Mouse (Mus musculus) intestine, embryonic 16.5 days (tissue): ENCODE data around the gene Ctc1. TPM values are rescaled to one million over a fixed set of nuclear protein-coding genes. Genes with fewer than 3 reads are reported as not detected.
"Not testable (repeated sequence)": the region's sequence is repeated elsewhere in the genome, so short reads cannot be mapped to it uniquely, and the experiment has no call there.

Experiments used
- ATAC-seq: fragments of 200-750 bp; cut with Nextera tagmentation; 2 replicates; pipeline ENCODE4 v1.8.0; 2017; ENCODE audit warnings: moderate TSS enrichment, moderate library complexity
- H3K27ac ChIP-seq: fragments of 300-500 bp; sonication (generic); 2 replicates; pipeline ENCODE4 v1.5.1; 2014; ENCODE audit warnings: mild to moderate bottlenecking, low read length
- H3K27me3 ChIP-seq: fragments of 300-500 bp; sonication (generic); replicated peaks from 2 replicates; pipeline ENCODE4 v1.6.1; 2014; ENCODE audit warnings: low read length, control low read depth, mixed read lengths; ENCODE audit not compliant: control insufficient read depth, insufficient read depth
- H3K36me3 ChIP-seq: fragments of 300-500 bp; sonication (generic); 2 replicates; pipeline ENCODE4 v1.6.1; 2014; ENCODE audit warnings: low read length, control low read depth; ENCODE audit not compliant: control insufficient read depth, insufficient read depth
- H3K4me1 ChIP-seq: fragments of 300-500 bp; sonication (generic); 2 replicates; pipeline ENCODE4 v1.6.1; 2014; ENCODE audit warnings: low read length, control low read depth, mixed read lengths; ENCODE audit not compliant: control insufficient read depth, insufficient read depth
- H3K4me2 ChIP-seq: fragments of 300-500 bp; sonication (generic); 2 replicates; pipeline ENCODE4 v1.6.1; 2014; ENCODE audit warnings: low read depth, low read length, control low read depth
- H3K4me3 ChIP-seq: fragments of 300-500 bp; sonication (generic); 2 replicates; pipeline ENCODE4 v1.5.1; 2014; ENCODE audit warnings: mild to moderate bottlenecking, low read length
- H3K9ac ChIP-seq: fragments of 300-500 bp; sonication (generic); 2 replicates; pipeline ENCODE4 v1.6.1; 2014; ENCODE audit warnings: low read depth, low read length
- H3K9me3 ChIP-seq: fragments of 300-500 bp; sonication (generic); 2 replicates; pipeline ENCODE4 v1.6.1; 2016; ENCODE audit warnings: low read length, control low read depth; ENCODE audit not compliant: control insufficient read depth
- WGBS: fragments of 180-500 bp; shearing (Covaris S2); extraction: QIAGEN DNeasy Blood & Tissue Kit; methylation state at CpG from one replicate; pipeline ENCODE4 v1.1.7; 2014; 5-methylcytosine and 5-hydroxymethylcytosine counted together
- polyA plus RNA-seq: library from polyadenylated mRNA; unstranded; fragments of >200 nt; fragmentation: Nextera tagmentation; extraction: Ambion mirVana; gene quantifications from 2 replicates; pipeline ENCODE4 v1.2.1, GENCODE M21; 2015

Ctc1 gene
- polyA plus RNA-seq, result 36.8 and 38.5 TPM in 2 replicates

GRCm38 (mm10) chr11:69015644-69016441 is at the start of gene Ctc1:
Gene Ctc1, plus strand, starts transcription at chr11:69015911.
- peak within 1 kb of the TSS; percentile 93 for H3K27ac ChIP-seq
- WGBS, result 2% methylated on average over 38 of the region's 38 CpGs
- H3K4me3 ChIP-seq, result peak within 1 kb of the TSS; percentile 58
- H3K4me2 ChIP-seq, result peak within 1 kb of the TSS; percentile 77
- no peaks in the 10 kb centered on the region for H3K9me3 ChIP-seq
- peak; percentile 95 for ATAC-seq
- H3K9ac ChIP-seq, result peak within 1 kb of the TSS; percentile 73
- H3K36me3 ChIP-seq, result no peaks in the 10 kb centered on the region
- H3K4me1 ChIP-seq, result peaks cover 7% of the 10 kb centered on the region
- H3K27me3 ChIP-seq, result no peaks in the 10 kb centered on the region

- H3K4me3 ChIP-seq, result no peak overlapping the region
- 59% methylated on average over 1 of the region's 1 CpGs for WGBS
- no peaks in the 10 kb centered on the region for H3K36me3 ChIP-seq
- H3K4me2 ChIP-seq, result no peak overlapping the region
- no peaks in the 10 kb centered on the region for H3K9me3 ChIP-seq
- H3K27ac ChIP-seq, result no peak overlapping the region
- H3K9ac ChIP-seq, result no peak overlapping the region
- H3K27me3 ChIP-seq, result no peaks in the 10 kb centered on the region
- peaks cover 18% of the 10 kb centered on the region for H3K4me1 ChIP-seq
- ATAC-seq, result no peak
These were observed 49.2 kb upstream of the Ctc1 start for GRCm38 (mm10) chr11:68966554-68966953.

- Histone ChIP-seq H3K4me3 (peak within 1 kb of the TSS; percentile 62), H3K27me3 (no peaks in the 10 kb centered on the region), H3K4me1 (peaks cover 20% of the 10 kb centered on the region), H3K36me3 (no peaks in the 10 kb centered on the region), H3K4me2 (peak within 1 kb of the TSS; percentile 93), H3K27ac (no peak within 1 kb of the TSS), H3K9me3 (no peaks in the 10 kb centered on the region), H3K9ac (peak within 1 kb of the TSS; percentile 70)
- under 1% methylated on average over 50 of the region's 50 CpGs for WGBS
- ATAC-seq, result peak; percentile 98
These were observed 48.1 kb upstream of the Ctc1 start, which contains the start of gene Slc25a35 for GRCm38 (mm10) chr11:68967337-68968282. Gene Slc25a35, plus strand, starts transcription at chr11:68968131.

- Histone ChIP-seq H3K36me3 (no peaks in the 10 kb centered on the region), H3K9ac (peak overlapping the region; percentile 70; the same call in 1 of the 2 replicates), H3K9me3 (no peaks in the 10 kb centered on the region), H3K27me3 (no peaks in the 10 kb centered on the region), H3K4me2 (0 out of 2 replicates have a peak overlapping the region, but pooled peaks have one; percentile 93), H3K4me3 (no peak overlapping the region), H3K4me1 (peaks cover 24% of the 10 kb centered on the region), H3K27ac (no peak overlapping the region)
- 89% methylated on average over 11 of the region's 11 CpGs for WGBS
- ATAC-seq, result no peak
These were observed 47.0 kb upstream of the Ctc1 start for GRCm38 (mm10) chr11:68968752-68969151.

GRCm38 (mm10) chr11:68970232-68970631 is 45.5 kb upstream of the Ctc1 start:
- no peaks in the 10 kb centered on the region for H3K9me3 ChIP-seq
- no peak overlapping the region for H3K9ac ChIP-seq
- no peak overlapping the region for H3K4me2 ChIP-seq
- H3K36me3 ChIP-seq, result no peaks in the 10 kb centered on the region
- peaks cover 26% of the 10 kb centered on the region for H3K4me1 ChIP-seq
- no peak for ATAC-seq
- H3K4me3 ChIP-seq, result no peak overlapping the region
- 69% methylated on average over 4 of the region's 4 CpGs for WGBS
- H3K27me3 ChIP-seq, result no peaks in the 10 kb centered on the region
- no peak overlapping the region for H3K27ac ChIP-seq

- not testable (repeated sequence) for H3K36me3 ChIP-seq, H3K27ac ChIP-seq, H3K9me3 ChIP-seq, H3K27me3 ChIP-seq
- Histone ChIP-seq H3K4me2 (peak overlapping the region; percentile 64), H3K4me3 (peak overlapping the region; percentile 52), H3K9ac (peak overlapping the region; percentile 64), H3K4me1 (peaks cover 19% of the 10 kb centered on the region)
- ATAC-seq, result peak; percentile 93
- WGBS, result under 1% methylated on average over 37 of the region's 38 CpGs
These were observed 42.3 kb upstream of the Ctc1 start for GRCm38 (mm10) chr11:68973250-68974058.

- ATAC-seq, result no peak
- Histone ChIP-seq H3K27ac (no peak overlapping the region), H3K9ac (0 out of 2 replicates have a peak overlapping the region, but pooled peaks have one; percentile 22), H3K4me1 (peaks cover 13% of the 10 kb centered on the region), H3K4me2 (peak overlapping the region; percentile 64), H3K4me3 (peak overlapping the region; percentile 52), H3K9me3 (no peaks in the 10 kb centered on the region), H3K27me3 (no peaks in the 10 kb centered on the region), H3K36me3 (no peaks in the 10 kb centered on the region)
- WGBS, result 28% methylated on average over 6 of the region's 6 CpGs
These were observed 41.7 kb upstream of the Ctc1 start for GRCm38 (mm10) chr11:68974059-68974450.

GRCm38 (mm10) chr11:68975085-68975484 is 40.6 kb upstream of the Ctc1 start, which contains the start of gene Rangrf:
Gene Rangrf, minus strand, starts transcription at chr11:68975185.
- Histone ChIP-seq H3K4me1 (peaks cover 12% of the 10 kb centered on the region), H3K4me2 (peak within 1 kb of the TSS; percentile 64), H3K9me3 (no peaks in the 10 kb centered on the region), H3K9ac (0 out of 2 replicates have a peak within 1 kb of the TSS, but pooled peaks have one; percentile 22), H3K27me3 (no peaks in the 10 kb centered on the region), H3K27ac (no peak within 1 kb of the TSS), H3K4me3 (peak within 1 kb of the TSS; percentile 52), H3K36me3 (no peaks in the 10 kb centered on the region)
- no peak for ATAC-seq
- 79% methylated on average over 7 of the region's 7 CpGs for WGBS
